Mouse (Mus musculus): ENCODE results near the gene Aff1.

GRCm38 (mm10) chr5:103839265-103839626 lies 147.1 kb downstream of the Aff1 start:
- TF ChIP-seq CTCF (IDR thresholded peaks at IDR 0.05; ENCODE audit: borderline replicate concordance, insufficient read depth, low read length) (no peak), POLR2A (IDR thresholded peaks at IDR 0.05; ENCODE audit: low read depth, low read length) (no peak)

All from embryonic fibroblast, embryonic 13.5 days (primary cell).